Mouse (Mus musculus) liver, adult 2 months (tissue): ENCODE measurements around the gene Cabp1. TPM values are rescaled to one million over a fixed set of nuclear protein-coding genes. Genes with fewer than 3 reads are reported as not detected.
"Not testable (repeated sequence)": the region's sequence is repeated elsewhere in the genome, so short reads cannot be mapped to it uniquely, and the experiment has no call there.

Source experiments
- DNase-seq: peaks from one replicate; pipeline ENCODE4 v3.0.0-alpha.2; 2011; ENCODE audit warnings: low read depth, low spot score; ENCODE audit errors: extremely low read depth
- H3K27ac ChIP-seq: fragments of 200-500 bp; replicated peaks from 2 replicates; pipeline ENCODE4 v1.5.1; 2012; ENCODE audit warnings: low read depth, mild to moderate bottlenecking, control low read depth, inconsistent platforms, low read length; ENCODE audit not compliant: insufficient read depth
- H3K27me3 ChIP-seq: fragments of 200-500 bp; 2 replicates; pipeline ENCODE4 v1.6.1; 2012; ENCODE audit warnings: mild to moderate bottlenecking, moderate library complexity, low read length, inconsistent platforms; ENCODE audit not compliant: control insufficient read depth, insufficient read depth
- H3K36me3 ChIP-seq: fragments of 200-500 bp; 2 replicates; pipeline ENCODE4 v1.6.1; 2012; ENCODE audit warnings: low read length, inconsistent platforms; ENCODE audit not compliant: control insufficient read depth, insufficient read depth
- H3K4me1 ChIP-seq: fragments of 200-500 bp; 2 replicates; pipeline ENCODE4 v1.6.1; 2011; ENCODE audit warnings: low read length; ENCODE audit not compliant: control insufficient read depth, insufficient read depth
- H3K4me3 ChIP-seq: fragments of 200-500 bp; 2 replicates; pipeline ENCODE4 v1.5.1; 2011; ENCODE audit warnings: low read depth, mild to moderate bottlenecking, control low read depth, low read length, moderate library complexity; ENCODE audit not compliant: insufficient read depth
- H3K79me2 ChIP-seq: fragments of 200-500 bp; 2 replicates; pipeline ENCODE4 v1.6.1; 2012; ENCODE audit warnings: inconsistent platforms, mild to moderate bottlenecking, low read length, moderate library complexity; ENCODE audit not compliant: control insufficient read depth, insufficient read depth
- H3K9ac ChIP-seq: fragments of 200-500 bp; 2 replicates; pipeline ENCODE4 v1.6.1; 2012; ENCODE audit warnings: low read depth, mild to moderate bottlenecking, control low read depth, inconsistent platforms, low read length
- CTCF ChIP-seq: fragments of 200-500 bp; IDR thresholded peaks from 2 replicates; pipeline ENCODE4 v1.5.1; 2011; ENCODE audit warnings: low read depth, low read length, control low read depth
- POLR2A ChIP-seq: fragments of 200-500 bp; IDR thresholded peaks from 2 replicates; pipeline ENCODE4 v1.6.1; 2011; ENCODE audit warnings: low read length, control low read depth; ENCODE audit not compliant: insufficient read depth; ENCODE audit errors: extremely low read depth
- WGBS: fragments of 180-500 bp; shearing (Covaris S2); methylation state at CpG from one replicate; pipeline ENCODE4 v1.1.7; 2018; 5-methylcytosine and 5-hydroxymethylcytosine counted together
- polyA plus RNA-seq: library from polyadenylated mRNA; depleted of rRNA; stranded (reverse); fragments of >200 nt; gene quantifications from 2 replicates; pipeline ENCODE4 v1.2.3, GENCODE M21; 2012
- total RNA-seq: library from RNA; depleted of rRNA; stranded (reverse); fragments of >200 nt; gene quantifications from 2 replicates; pipeline ENCODE4 v1.2.3, GENCODE M21; 2014

The Cabp1 gene
- total and polyA plus RNA-seq, 2 experiments: 0.07 to 0.09 TPM

- H3K9ac ChIP-seq: no peak overlapping the region
- no peak overlapping the region for H3K27ac ChIP-seq
- TF ChIP-seq CTCF (no peak), POLR2A (no peak)
- DNase-seq: no peak
- peaks cover 46% of the 10 kb centered on the region for H3K36me3 ChIP-seq
- H3K27me3 ChIP-seq: no peaks in the 10 kb centered on the region
- 81% methylated on average over 14 of the region's 14 CpGs for WGBS
- no peaks in the 10 kb centered on the region for H3K4me1 ChIP-seq
- peaks cover 15% of the 10 kb centered on the region; the same call in 1 of the 2 replicates for H3K79me2 ChIP-seq
- no peak overlapping the region for H3K4me3 ChIP-seq
Observed at GRCm38 (mm10) chr5:115149675-115150459, 44.3 kb downstream of the Cabp1 start.

GRCm38 (mm10) chr5:115148872-115149271 is 45.3 kb downstream of the Cabp1 start:
- H3K9ac ChIP-seq, H3K4me3 ChIP-seq, H3K79me2 ChIP-seq, H3K27ac ChIP-seq, H3K4me1 ChIP-seq, H3K27me3 ChIP-seq, DNase-seq: not testable (repeated sequence)
- peaks cover 46% of the 10 kb centered on the region for H3K36me3 ChIP-seq
- no CpG with 5 or more reads among the region's 1 CpGs for WGBS

- no peak overlapping the region for H3K4me3 ChIP-seq
- WGBS: 96% methylated on average over 8 of the region's 8 CpGs
- H3K4me1 ChIP-seq: no peaks in the 10 kb centered on the region
- no peaks in the 10 kb centered on the region for H3K27me3 ChIP-seq
- peaks cover 3% of the 10 kb centered on the region; the same call in 1 of the 2 replicates for H3K79me2 ChIP-seq
- H3K9ac ChIP-seq: no peak overlapping the region
- H3K36me3 ChIP-seq: peaks cover 46% of the 10 kb centered on the region
- H3K27ac ChIP-seq: no peak overlapping the region
- DNase-seq: no peak
- no peak for TF ChIP-seq POLR2A
- no peak for TF ChIP-seq CTCF
Observed at GRCm38 (mm10) chr5:115148378-115148777, 45.8 kb downstream of the Cabp1 start.

- H3K4me3 ChIP-seq: no peak overlapping the region
- no peaks in the 10 kb centered on the region for H3K79me2 ChIP-seq
- no peaks in the 10 kb centered on the region for H3K4me1 ChIP-seq
- 82% methylated on average over 3 of the region's 3 CpGs for WGBS
- peaks cover 46% of the 10 kb centered on the region for H3K36me3 ChIP-seq
- no peak overlapping the region for H3K27ac ChIP-seq
- no peak for DNase-seq
- TF ChIP-seq POLR2A (no peak), CTCF (no peak)
- H3K27me3 ChIP-seq: no peaks in the 10 kb centered on the region
- H3K9ac ChIP-seq: no peak overlapping the region
Observed at GRCm38 (mm10) chr5:115147388-115147787, 46.8 kb downstream of the Cabp1 start.

- peaks cover 46% of the 10 kb centered on the region for H3K36me3 ChIP-seq
- no peak overlapping the region for H3K4me3 ChIP-seq
- H3K9ac ChIP-seq: no peak overlapping the region
- no peaks in the 10 kb centered on the region for H3K27me3 ChIP-seq
- DNase-seq: no peak
- no peaks in the 10 kb centered on the region for H3K79me2 ChIP-seq
- H3K27ac ChIP-seq: no peak overlapping the region
- no peaks in the 10 kb centered on the region for H3K4me1 ChIP-seq
- TF ChIP-seq POLR2A (no peak), CTCF (no peak)
Observed at GRCm38 (mm10) chr5:115146747-115147130, 47.4 kb downstream of the Cabp1 start.

- 90% methylated on average over 6 of the region's 6 CpGs for WGBS
- H3K36me3 ChIP-seq: peaks cover 46% of the 10 kb centered on the region
Observed at GRCm38 (mm10) chr5:115145976-115146746, 48.0 kb downstream of the Cabp1 start.

More at GRCm38 (mm10) chr5:115145976-115146746, 48.0 kb downstream of the Cabp1 start:
- no peaks in the 10 kb centered on the region for H3K79me2 ChIP-seq
- H3K27me3 ChIP-seq: no peaks in the 10 kb centered on the region
- no peak for DNase-seq
- H3K27ac ChIP-seq: no peak overlapping the region
- H3K4me1 ChIP-seq: no peaks in the 10 kb centered on the region
- TF ChIP-seq CTCF (no peak), POLR2A (no peak)
- no peak overlapping the region for H3K4me3 ChIP-seq
- no peak overlapping the region for H3K9ac ChIP-seq
